Mouse (Mus musculus) megakaryocyte, embryonic 14.5 days (primary cell): ENCODE measurements around the gene Cacna1s. TPM values are rescaled to one million over a fixed set of nuclear protein-coding genes. Genes with fewer than 3 reads are reported as not detected.

Experiments used
- H3K27me3 ChIP-seq: replicated peaks from 2 replicates; pipeline ENCODE3; 2012; ENCODE audit warnings: inconsistent platforms
- H3K36me3 ChIP-seq: replicated peaks from 2 replicates; pipeline ENCODE3; 2012; ENCODE audit warnings: low read length, inconsistent platforms, mixed read lengths
- H3K4me1 ChIP-seq: 2 replicates; pipeline ENCODE4 v1.6.1; 2012; ENCODE audit warnings: inconsistent platforms
- H3K4me3 ChIP-seq: replicated peaks from 2 replicates; pipeline ENCODE3; 2012; ENCODE audit warnings: moderate library complexity, mild to moderate bottlenecking, inconsistent platforms
- H3K9me3 ChIP-seq: 2 replicates; pipeline ENCODE4 v1.6.1; 2012; ENCODE audit warnings: inconsistent platforms
- FLI1 ChIP-seq: IDR thresholded peaks from 2 replicates; pipeline ENCODE4 v1.6.1; 2012; ENCODE audit warnings: low read length, inconsistent platforms, mixed read lengths
- GATA1 ChIP-seq: IDR thresholded peaks from 3 replicates; pipeline ENCODE4 v1.6.1; 2012; ENCODE audit warnings: mixed read lengths, low read length, inconsistent platforms, borderline replicate concordance
- polyA plus RNA-seq: library from polyadenylated mRNA; stranded (reverse); fragments of >175 nt; gene quantifications from 2 replicates; pipeline ENCODE4 v1.2.3, GENCODE M21; 2012; ENCODE audit warnings: low replicate concordance; ENCODE audit not compliant: insufficient read depth

Cacna1s gene
- polyA plus RNA-seq, 1 experiment = not detected

GRCm38 (mm10) chr1:136167657-136168056 lies 115.1 kb downstream of the Cacna1s start:
- TF ChIP-seq FLI1 (no peak), GATA1 (no peak)
- Histone ChIP-seq H3K4me3 (no peak overlapping the region), H3K27me3 (no peaks in the 10 kb centered on the region), H3K9me3 (no peaks in the 10 kb centered on the region), H3K4me1 (peaks cover 8% of the 10 kb centered on the region; the same call in 1 of the 2 replicates), H3K36me3 (peaks cover 99% of the 10 kb centered on the region)

Other genes starting within 250 kb of the Cacna1s start
- gene Lad1, start 234.2 kb upstream of the Cacna1s start, polyA plus RNA-seq = 0.07 TPM in 1 of 2 replicates, not detected in the other
- 0.59 TPM in 1 of 2 replicates, not detected in the other for gene Tnnt2, start 216.4 kb upstream of the Cacna1s start, polyA plus RNA-seq
- gene Pkp1, start 133.5 kb upstream of the Cacna1s start, polyA plus RNA-seq = 0.04 TPM in 1 of 2 replicates, not detected in the other
- 0.12 and 0.43 TPM in 2 replicates for gene Igfn1, start 46.4 kb upstream of the Cacna1s start, polyA plus RNA-seq
- 6.0 and 24.1 TPM in 2 replicates for gene Tmem9, start 44.6 kb upstream of the Cacna1s start, polyA plus RNA-seq
- not detected in 2 replicates for gene Ascl5, start 1.9 kb upstream of the Cacna1s start, polyA plus RNA-seq
- 8.3 and 9.3 TPM in 2 replicates for gene Kif21b, start 78.6 kb downstream of the Cacna1s start, polyA plus RNA-seq
- gene Mroh3, start 160.1 kb downstream of the Cacna1s start, polyA plus RNA-seq = not detected in 2 replicates
- gene Inava, start 181.5 kb downstream of the Cacna1s start, polyA plus RNA-seq = not detected in 2 replicates
- not detected in 2 replicates for gene Gpr25, start 208.1 kb downstream of the Cacna1s start, polyA plus RNA-seq